Mouse (Mus musculus): ENCODE data around the gene Cldn34c4.

Cldn34c4 gene

DNA sequence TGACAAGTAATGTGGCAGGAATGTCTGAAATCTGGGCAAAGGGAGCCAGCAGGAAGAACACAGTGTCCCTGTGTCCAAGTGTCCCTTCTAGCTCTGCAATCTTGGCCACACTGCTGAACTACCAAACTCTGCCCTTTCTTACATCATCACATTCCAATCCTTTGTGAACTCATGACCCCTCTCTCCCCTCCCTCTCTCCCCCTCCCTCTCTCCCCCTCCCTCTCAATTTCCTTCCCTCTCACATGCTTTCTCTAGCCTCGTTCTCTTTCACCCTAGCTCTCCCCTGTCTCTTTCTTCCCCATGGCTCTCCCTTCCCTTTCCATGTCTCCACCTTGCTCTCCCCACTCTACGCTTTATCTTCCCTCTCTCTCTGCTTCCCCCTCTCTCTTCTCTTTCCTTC, at the start of gene Cldn34c4:
TSS of gene Cldn34c4 (minus strand) at position 101 of the 400 bp plus-strand sequence.
- DNase-seq: no peak

DNA sequence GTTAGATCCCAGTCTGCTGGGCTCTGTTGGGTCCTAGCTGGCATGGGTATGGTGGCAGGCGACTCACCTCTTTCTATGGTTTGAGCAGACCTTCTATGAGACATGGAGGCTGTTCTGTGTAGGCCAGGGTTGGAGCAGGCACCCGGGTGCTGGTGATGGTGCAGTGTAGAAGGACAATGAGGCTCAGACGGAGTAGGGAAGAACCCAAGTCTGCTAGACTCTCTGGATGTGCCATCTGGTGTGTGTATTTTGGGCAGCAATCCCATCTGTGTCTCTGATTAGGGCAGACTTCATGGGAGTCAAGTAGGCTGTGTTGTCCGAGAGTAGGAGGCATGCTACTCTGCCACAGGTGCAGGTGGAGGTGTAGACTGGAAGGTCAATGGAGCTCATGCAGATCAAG, 10.7 kb upstream of the Cldn34c4 start:
- no peak for DNase-seq
